Mouse (Mus musculus) R1 (cell line): ENCODE measurements around the gene Capza1.
"Not testable (repeated sequence)": the region's sequence is repeated elsewhere in the genome, so short reads cannot be mapped to it uniquely, and the experiment has no call there.

Experiments
- DNase-seq: peaks from one replicate; pipeline ENCODE4 v3.0.0-alpha.2; 2018; ENCODE audit warnings: low read depth, low spot score

Capza1 gene

GRCm38 (mm10) chr3:104863786-104864650, at the start of gene Capza1, which contains the start of gene St7l:
Capza1 (minus strand) TSS chr3:104864505.
St7l (plus strand) TSS chr3:104864005.
- peak; percentile 85 for DNase-seq

GRCm38 (mm10) chr3:104909195-104909594, 44.9 kb upstream of the Capza1 start:
- DNase-seq: no peak

GRCm38 (mm10) chr3:104906007-104906406, 41.7 kb upstream of the Capza1 start:
- DNase-seq: no peak

GRCm38 (mm10) chr3:104905389-104905788, 41.1 kb upstream of the Capza1 start:
- no peak for DNase-seq

- no peak for DNase-seq
Measured at GRCm38 (mm10) chr3:104901154-104901553, 36.8 kb upstream of the Capza1 start.

GRCm38 (mm10) chr3:104896141-104896540, 31.8 kb upstream of the Capza1 start:
- DNase-seq: no peak

GRCm38 (mm10) chr3:104888585-104888984, 24.3 kb upstream of the Capza1 start:
- no peak for DNase-seq

GRCm38 (mm10) chr3:104869611-104870010, 5.3 kb upstream of the Capza1 start:
- DNase-seq: no peak

GRCm38 (mm10) chr3:104866674-104867073, 2.4 kb upstream of the Capza1 start:
- not testable (repeated sequence) for DNase-seq

GRCm38 (mm10) chr3:104865341-104865788, 1.1 kb upstream of the Capza1 start:
- peak; percentile 56 for DNase-seq

GRCm38 (mm10) chr3:104864651-104865340, 491 bp upstream of the Capza1 start:
- peak; percentile 84 for DNase-seq

GRCm38 (mm10) chr3:104858560-104858959, 5.7 kb downstream of the Capza1 start:
- DNase-seq: no peak

- DNase-seq: peak; percentile 34
Measured at GRCm38 (mm10) chr3:104856106-104856505, 8.2 kb downstream of the Capza1 start.

GRCm38 (mm10) chr3:104854866-104855265, 9.4 kb downstream of the Capza1 start:
- no peak for DNase-seq

- no peak for DNase-seq
Measured at GRCm38 (mm10) chr3:104854465-104854864, 9.8 kb downstream of the Capza1 start.

GRCm38 (mm10) chr3:104846601-104847000, 17.7 kb downstream of the Capza1 start:
- DNase-seq: no peak

GRCm38 (mm10) chr3:104841049-104841448, 23.3 kb downstream of the Capza1 start:
- no peak for DNase-seq

GRCm38 (mm10) chr3:104835797-104836196, 28.5 kb downstream of the Capza1 start:
- DNase-seq: no peak

GRCm38 (mm10) chr3:104822413-104822812, 41.9 kb downstream of the Capza1 start:
- no peak for DNase-seq

- no peak for DNase-seq
Measured at GRCm38 (mm10) chr3:104820426-104820825, 43.9 kb downstream of the Capza1 start.

- DNase-seq: no peak
Measured at GRCm38 (mm10) chr3:104818749-104819134, 45.6 kb downstream of the Capza1 start.

- peak; percentile 93 for DNase-seq
Measured at GRCm38 (mm10) chr3:104817991-104818748, 46.1 kb downstream of the Capza1 start, which contains the start of gene Mov10. Mov10 (minus strand) TSS chr3:104818563.
